Mouse (Mus musculus) G1E (cell line): ENCODE data around the gene Gtf3a.

Source experiments
- CTCF ChIP-seq: IDR thresholded peaks from 2 replicates; pipeline ENCODE4 v1.5.1; 2012; ENCODE audit warnings: low read depth, low read length, inconsistent platforms, mixed read lengths
- GATA1 ChIP-seq: IDR thresholded peaks from 2 replicates; pipeline ENCODE4 v1.6.1; 2012; ENCODE audit warnings: borderline replicate concordance, low read length, inconsistent platforms, mixed read lengths
- GATA2 ChIP-seq: IDR thresholded peaks from 2 replicates; pipeline ENCODE4 v1.6.1; 2012; ENCODE audit warnings: low read depth, low read length, inconsistent platforms, borderline replicate concordance
- TAL1 ChIP-seq: conservative IDR thresholded peaks from 2 replicates; pipeline ENCODE4 v1.6.1; 2012; ENCODE audit warnings: low read depth, low read length, inconsistent platforms, mixed read lengths

GRCm38 (mm10) chr5:146968695-146969393, 20.4 kb downstream of the Gtf3a start:
- TF ChIP-seq CTCF: no peak
- TF ChIP-seq GATA2: no peak
- TF ChIP-seq TAL1: no peak
- TF ChIP-seq GATA1: no peak
